Mouse (Mus musculus) hindbrain, embryonic 14.5 days (tissue): ENCODE measurements around the gene Txnrd3. TPM values are rescaled to one million over a fixed set of nuclear protein-coding genes. Genes with fewer than 3 reads are reported as not detected.
A peak's percentile ranks its signal among the peaks of the same experiment; 100 is the strongest.

Experiments
- ATAC-seq: fragments of 200-750 bp; cut with Nextera tagmentation; 2 replicates; pipeline ENCODE4 v1.8.0; 2017; ENCODE audit warnings: moderate number of reproducible peaks, mild to moderate bottlenecking, moderate TSS enrichment, moderate library complexity; ENCODE audit not compliant: low FRiP score
- DNase-seq: peaks from one replicate; pipeline ENCODE4 v3.0.0-alpha.2; 2015; ENCODE audit warnings: low spot score
- H3K27ac ChIP-seq: fragments of 300-500 bp; sonication (generic); 2 replicates; pipeline ENCODE4 v1.5.1; 2014; ENCODE audit warnings: mild to moderate bottlenecking, moderate library complexity
- H3K27me3 ChIP-seq: fragments of 300-500 bp; sonication (generic); 2 replicates; pipeline ENCODE4 v1.6.1; 2014; ENCODE audit warnings: mild to moderate bottlenecking, low read length, mixed read lengths; ENCODE audit not compliant: control insufficient read depth, insufficient read depth
- H3K36me3 ChIP-seq: fragments of 300-500 bp; sonication (generic); replicated peaks from 2 replicates; pipeline ENCODE4 v1.6.1; 2014; ENCODE audit not compliant: control insufficient read depth, insufficient read depth
- H3K4me1 ChIP-seq: fragments of 300-500 bp; sonication (generic); replicated peaks from 2 replicates; pipeline ENCODE4 v1.6.1; 2014; ENCODE audit warnings: antibody characterized with exemption, low read length, mixed read lengths; ENCODE audit not compliant: control insufficient read depth, insufficient read depth
- H3K4me2 ChIP-seq: fragments of 300-500 bp; sonication (generic); replicated peaks from 2 replicates; pipeline ENCODE4 v1.6.1; 2014; ENCODE audit warnings: mild to moderate bottlenecking, moderate library complexity
- H3K4me3 ChIP-seq: fragments of 300-500 bp; sonication (generic); replicated peaks from 2 replicates; pipeline ENCODE4 v1.5.1; 2014; ENCODE audit warnings: mild to moderate bottlenecking, low read length
- H3K9ac ChIP-seq: fragments of 300-500 bp; sonication (generic); 2 replicates; pipeline ENCODE4 v1.6.1; 2014
- H3K9me3 ChIP-seq: fragments of 300-500 bp; sonication (generic); 2 replicates; pipeline ENCODE4 v1.6.1; 2016; ENCODE audit warnings: low read length; ENCODE audit not compliant: control insufficient read depth
- WGBS: fragments of 180-500 bp; shearing (Covaris S2); extraction: QIAGEN DNeasy Blood & Tissue Kit; methylation state at CpG from one replicate; pipeline ENCODE4 v1.1.7; 2014; 5-methylcytosine and 5-hydroxymethylcytosine counted together
- polyA plus RNA-seq: library from polyadenylated mRNA; unstranded; fragments of >200 nt; fragmentation: Nextera tagmentation; extraction: Ambion mirVana; gene quantifications from 2 replicates; pipeline ENCODE4 v1.2.1, GENCODE M21; 2014

Gene Txnrd3
- 16.0 and 17.1 TPM in 2 replicates for polyA plus RNA-seq

DNA sequence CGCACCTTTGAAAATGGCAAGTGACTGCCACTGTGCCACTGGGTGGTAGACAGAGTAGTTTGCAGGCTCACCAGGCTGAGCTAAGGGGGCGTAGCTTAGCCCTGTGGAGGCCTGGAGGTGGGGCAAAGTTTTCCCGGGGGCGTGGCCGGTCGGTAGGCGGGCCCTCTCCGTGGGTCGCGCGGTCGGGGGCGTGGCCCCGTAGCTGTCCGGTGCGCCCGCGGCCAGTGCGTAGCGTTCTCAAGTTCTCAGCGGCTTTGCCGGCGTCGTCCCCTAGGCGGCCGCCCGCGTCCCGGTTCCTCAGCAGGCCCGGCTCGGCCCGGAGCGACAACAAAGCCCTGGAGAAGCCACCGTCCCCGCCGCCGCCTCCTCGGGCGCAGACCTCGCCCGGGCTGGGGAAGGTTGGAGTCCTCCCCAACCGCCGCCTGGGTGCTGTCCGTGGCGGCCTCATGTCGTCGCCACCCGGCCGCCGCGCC is at the start of gene Txnrd3:
Gene Txnrd3, plus strand, starts transcription at position 191 of the 473 bp plus-strand sequence.
- Histone ChIP-seq H3K4me1 (0 out of 2 replicates have a peak, but pooled peaks cover 8% of the 10 kb centered on the region), H3K4me3 (peak within 1 kb of the TSS; percentile 72), H3K36me3 (no peaks in the 10 kb centered on the region), H3K9ac (peak within 1 kb of the TSS; percentile 77), H3K4me2 (peak within 1 kb of the TSS; percentile 83), H3K9me3 (no peaks in the 10 kb centered on the region), H3K27ac (peak within 1 kb of the TSS; percentile 84), H3K27me3 (no peaks in the 10 kb centered on the region)
- DNase-seq (peak; percentile 77), ATAC-seq (peak; percentile 86)
- under 1% methylated on average over 51 of the region's 51 CpGs for WGBS

DNA sequence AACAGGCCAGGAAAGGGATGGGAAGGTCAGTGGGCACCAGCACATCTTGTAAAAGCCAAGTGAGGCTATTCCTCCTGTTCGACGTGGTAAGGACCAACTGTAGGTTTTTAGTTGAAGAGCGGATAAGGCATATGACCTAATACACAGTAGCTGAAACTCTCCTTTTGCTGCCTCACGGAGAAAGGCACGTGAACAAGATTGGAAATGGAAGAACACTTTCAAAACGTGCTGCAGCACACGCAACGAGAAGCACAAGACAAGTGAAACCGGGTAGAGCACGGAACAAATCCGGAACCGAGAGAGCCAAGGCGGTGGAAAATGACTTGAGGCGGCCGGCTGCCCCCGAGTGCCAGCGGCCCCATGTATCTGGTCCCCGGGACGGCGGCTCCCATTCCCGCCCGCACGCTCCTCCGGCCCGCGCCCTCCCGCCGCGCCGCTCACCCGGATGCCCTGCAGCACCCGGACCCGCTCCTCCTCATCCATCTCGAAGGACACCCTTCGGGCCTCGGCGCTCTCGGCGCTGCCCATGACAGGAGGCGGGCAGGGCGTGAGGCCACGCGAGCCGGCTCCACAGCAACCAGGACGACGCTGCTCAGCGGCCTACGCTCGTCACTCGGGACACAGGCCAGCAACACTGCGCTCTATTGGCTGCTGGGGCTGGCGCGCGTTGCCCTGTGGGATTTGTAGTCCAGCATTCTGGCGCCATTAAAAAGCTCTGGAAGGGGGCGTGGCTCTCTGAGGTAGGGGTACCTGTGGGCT is 48.6 kb upstream of the Txnrd3 start, which contains the start of gene Chchd6:
Gene Chchd6, minus strand, starts transcription at position 635 of the 759 bp plus-strand sequence.
- Histone ChIP-seq H3K4me3 (peak within 1 kb of the TSS; percentile 81), H3K36me3 (no peaks in the 10 kb centered on the region), H3K4me1 (peaks cover 13% of the 10 kb centered on the region), H3K9ac (peak within 1 kb of the TSS; percentile 80), H3K4me2 (peak within 1 kb of the TSS; percentile 92), H3K27me3 (no peaks in the 10 kb centered on the region), H3K27ac (peak within 1 kb of the TSS; percentile 73), H3K9me3 (peaks cover 6% of the 10 kb centered on the region; the same call in 1 of the 2 replicates)
- DNase-seq (peak; percentile 96), ATAC-seq (peak; percentile 100)
- WGBS: under 1% methylated on average over 47 of the region's 56 CpGs

DNA sequence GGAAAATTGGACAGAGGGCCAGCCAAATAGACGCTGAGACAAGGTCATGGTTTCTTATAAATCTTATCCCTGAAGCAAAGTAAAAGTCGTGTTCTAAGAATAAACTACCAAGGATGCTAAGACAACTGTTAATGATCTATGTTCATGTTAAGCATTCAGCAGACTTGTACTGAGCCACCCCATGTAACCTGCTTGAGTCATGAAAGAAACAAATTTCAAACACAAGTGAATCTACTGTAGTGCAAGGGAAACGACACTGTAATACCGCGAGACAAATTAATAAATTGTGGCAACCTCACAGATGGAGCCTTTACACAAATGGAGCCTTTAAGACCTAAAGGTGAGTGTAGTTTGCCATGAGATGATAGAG is 48.0 kb upstream of the Txnrd3 start:
- H3K4me1 ChIP-seq: peaks cover 13% of the 10 kb centered on the region
- ATAC-seq (peak; percentile 36), DNase-seq (no peak)
- H3K4me3 ChIP-seq: peak overlapping the region; percentile 81
- H3K9me3 ChIP-seq: peaks cover 6% of the 10 kb centered on the region; the same call in 1 of the 2 replicates
- H3K36me3 ChIP-seq: no peaks in the 10 kb centered on the region
- no peak overlapping the region for H3K27ac ChIP-seq
- WGBS: 26% methylated on average over 5 of the region's 5 CpGs
- no peaks in the 10 kb centered on the region for H3K27me3 ChIP-seq
- no peak overlapping the region for H3K9ac ChIP-seq
- peak overlapping the region; percentile 92 for H3K4me2 ChIP-seq

DNA sequence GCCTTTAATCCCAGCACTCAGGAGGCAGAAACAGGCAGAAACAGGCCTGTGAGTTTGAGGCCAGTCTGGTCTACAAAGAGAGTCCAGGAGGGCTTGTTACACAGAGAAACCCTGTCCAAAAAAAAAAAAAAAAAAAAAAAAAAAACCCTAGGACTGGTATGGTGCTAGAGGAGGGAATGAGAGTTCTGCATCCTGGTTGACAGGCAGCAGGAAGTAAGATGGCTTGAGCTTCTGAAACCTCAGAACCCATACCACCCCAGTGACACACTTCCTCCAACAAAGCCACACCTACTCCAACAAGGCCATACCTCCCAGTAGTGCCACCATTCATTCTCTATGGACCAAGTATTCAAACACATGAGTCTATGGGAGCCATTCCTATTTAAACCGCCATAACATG is 47.3 kb upstream of the Txnrd3 start:
- 98% methylated on average over 1 of the region's 1 CpGs for WGBS
- Histone ChIP-seq H3K4me2 (no peak overlapping the region), H3K36me3 (no peaks in the 10 kb centered on the region), H3K27me3 (no peaks in the 10 kb centered on the region), H3K9me3 (peaks cover 6% of the 10 kb centered on the region; the same call in 1 of the 2 replicates), H3K9ac (no peak overlapping the region), H3K27ac (no peak overlapping the region), H3K4me3 (no peak overlapping the region), H3K4me1 (peaks cover 13% of the 10 kb centered on the region)
- ATAC-seq (no peak), DNase-seq (no peak)

DNA sequence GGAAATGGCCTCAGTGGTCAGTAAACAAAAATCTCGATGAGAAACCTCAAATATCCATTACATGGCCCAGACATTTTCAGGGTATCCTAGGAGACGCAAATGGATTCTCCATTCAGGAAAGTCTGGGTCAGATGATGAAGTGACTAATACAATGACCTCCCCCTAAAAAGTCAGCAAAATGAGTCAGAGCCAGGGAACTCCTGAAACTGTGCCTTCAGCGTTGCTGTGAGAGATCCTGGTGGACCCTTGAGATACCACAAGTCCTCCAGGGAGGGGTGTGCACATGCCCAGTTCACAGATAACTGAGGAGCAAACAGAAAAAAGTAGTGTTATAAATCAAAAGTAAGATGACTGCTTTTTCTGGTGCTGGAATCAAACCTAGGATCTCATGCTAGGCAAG is 37.7 kb upstream of the Txnrd3 start:
- no peak overlapping the region for H3K9ac ChIP-seq
- no peak for DNase-seq
- 45% methylated on average over 3 of the region's 3 CpGs for WGBS
- no peak overlapping the region for H3K4me2 ChIP-seq
- no peaks in the 10 kb centered on the region for H3K36me3 ChIP-seq
- H3K4me3 ChIP-seq: no peak overlapping the region
- H3K4me1 ChIP-seq: no peaks in the 10 kb centered on the region
- no peak for ATAC-seq
- no peaks in the 10 kb centered on the region for H3K9me3 ChIP-seq
- no peak overlapping the region for H3K27ac ChIP-seq
- no peaks in the 10 kb centered on the region for H3K27me3 ChIP-seq

DNA sequence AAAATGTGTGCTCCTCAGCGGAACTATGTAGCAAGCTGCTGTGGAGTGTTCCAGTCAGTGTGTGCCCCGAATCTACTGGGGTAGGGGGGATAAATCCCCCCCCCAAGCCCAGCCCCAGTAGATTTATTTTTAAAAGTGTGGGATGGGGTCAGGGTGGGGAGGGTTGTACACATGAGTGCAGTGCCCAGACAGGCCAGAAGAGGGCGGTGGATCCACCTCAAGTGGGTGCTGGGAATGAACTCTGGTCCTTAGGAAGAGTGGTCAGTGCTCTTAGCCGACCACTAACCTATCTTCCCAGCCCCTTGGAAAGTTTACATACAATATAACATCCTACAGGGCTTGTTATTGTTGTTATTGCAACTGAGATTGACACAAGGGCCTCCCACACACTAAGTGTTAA is 35.8 kb upstream of the Txnrd3 start:
- H3K27ac ChIP-seq: no peak overlapping the region
- ATAC-seq (no peak), DNase-seq (no peak)
- H3K9ac ChIP-seq: no peak overlapping the region
- H3K27me3 ChIP-seq: no peaks in the 10 kb centered on the region
- no peaks in the 10 kb centered on the region for H3K36me3 ChIP-seq
- H3K4me1 ChIP-seq: peaks cover under 1% of the 10 kb centered on the region; the same call in 1 of the 2 replicates
- no peaks in the 10 kb centered on the region for H3K9me3 ChIP-seq
- no peak overlapping the region for H3K4me3 ChIP-seq
- WGBS: 52% methylated on average over 4 of the region's 4 CpGs
- H3K4me2 ChIP-seq: no peak overlapping the region

DNA sequence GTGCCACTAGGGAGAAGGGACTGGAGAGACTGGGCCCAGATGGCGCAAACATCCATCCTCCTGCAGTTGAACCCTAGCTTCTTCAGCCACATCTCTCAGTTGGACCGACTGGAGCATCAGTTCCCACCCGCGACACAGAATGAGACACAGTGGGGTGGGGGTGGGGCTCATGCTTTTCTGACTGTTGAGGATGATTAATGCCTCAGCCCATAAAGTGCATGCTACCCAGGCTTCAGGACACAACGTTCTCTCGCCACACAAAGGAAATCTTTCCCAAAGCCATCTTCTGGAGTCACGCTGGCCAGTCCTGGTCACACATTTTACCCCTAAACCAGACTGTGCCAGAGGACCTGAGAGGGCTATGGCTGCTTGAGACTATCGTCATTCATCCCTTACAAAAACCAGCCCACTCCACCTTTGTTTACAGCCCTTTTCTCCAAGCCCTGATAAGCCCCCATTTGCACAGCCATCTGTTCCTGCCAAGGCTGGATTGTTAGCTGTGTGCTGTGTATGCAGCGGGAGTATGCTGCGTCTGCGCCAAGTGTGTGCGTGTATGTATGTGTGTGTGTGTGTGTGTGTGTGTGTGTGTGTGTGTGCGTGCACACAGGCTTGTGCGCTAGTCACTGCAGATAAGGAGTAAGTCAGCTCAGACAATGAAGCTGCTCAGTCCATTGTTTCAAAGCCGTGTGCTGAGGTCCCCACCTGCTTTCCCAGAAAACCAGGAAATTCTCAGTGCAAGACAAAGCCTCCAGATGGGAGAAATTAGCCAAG is 30.3 kb upstream of the Txnrd3 start:
- H3K36me3 ChIP-seq: no peaks in the 10 kb centered on the region
- peak; percentile 82 for DNase-seq
- no peaks in the 10 kb centered on the region for H3K9me3 ChIP-seq
- peak overlapping the region; percentile 11; the same call in 1 of the 2 replicates for H3K4me2 ChIP-seq
- H3K27ac ChIP-seq: peak overlapping the region; percentile 93
- WGBS: 18% methylated on average over 15 of the region's 15 CpGs
- H3K4me3 ChIP-seq: no peak overlapping the region
- peak; percentile 93 for ATAC-seq
- H3K4me1 ChIP-seq: peaks cover 26% of the 10 kb centered on the region
- peak overlapping the region; percentile 49 for H3K9ac ChIP-seq
- no peaks in the 10 kb centered on the region for H3K27me3 ChIP-seq

DNA sequence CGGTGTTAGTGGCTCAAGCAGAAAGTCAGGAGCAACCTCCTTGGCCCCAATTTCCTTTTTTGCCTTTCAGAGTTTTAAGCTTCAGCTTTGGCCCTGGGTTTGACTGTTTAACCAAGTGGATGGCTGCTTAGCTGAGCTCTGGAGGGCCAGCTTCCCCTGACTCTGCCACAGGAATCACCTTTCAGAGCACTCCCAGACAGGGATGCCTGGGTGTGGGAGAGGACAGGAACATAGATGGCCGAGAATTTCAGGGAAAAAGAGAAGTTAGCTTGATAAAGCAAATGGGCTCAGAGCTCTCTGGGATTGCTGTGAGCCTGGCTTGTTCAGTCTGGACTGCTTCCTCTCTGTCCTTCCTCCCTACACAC is 29.7 kb upstream of the Txnrd3 start:
- no peak overlapping the region for H3K4me3 ChIP-seq
- ATAC-seq (peak; percentile 9; the same call in 1 of the 2 replicates), DNase-seq (no peak)
- peak overlapping the region; percentile 49 for H3K9ac ChIP-seq
- H3K36me3 ChIP-seq: no peaks in the 10 kb centered on the region
- 23% methylated on average over 2 of the region's 2 CpGs for WGBS
- H3K4me1 ChIP-seq: peaks cover 26% of the 10 kb centered on the region
- H3K27me3 ChIP-seq: no peaks in the 10 kb centered on the region
- H3K27ac ChIP-seq: peak overlapping the region; percentile 93
- no peak overlapping the region for H3K4me2 ChIP-seq
- H3K9me3 ChIP-seq: no peaks in the 10 kb centered on the region
